Mouse (Mus musculus): ENCODE results near the gene Gpr153. TPM values are rescaled to one million over a fixed set of nuclear protein-coding genes. Genes with fewer than 3 reads are reported as not detected.

Gene Gpr153
- polyA plus RNA-seq, 1 experiment from 2014 or later: 0.81 TPM

GRCm38 (mm10) chr4:152277916-152278315 lies 3.9 kb downstream of the Gpr153 start:
- 58% methylated on average over 2 of the region's 2 CpGs for WGBS (ENCODE audit: insufficient replicate concordance)
- H3K4me3 ChIP-seq (replicated peaks): no peak overlapping the region

GRCm38 (mm10) chr4:152278986-152279385 lies 5.0 kb downstream of the Gpr153 start:
- WGBS (ENCODE audit: insufficient replicate concordance): 78% methylated on average over 23 of the region's 23 CpGs
- Histone ChIP-seq H3K9me3 (replicated peaks) (no peaks in the 10 kb centered on the region), H3K36me3 (no peaks in the 10 kb centered on the region), H3K4me1 (replicated peaks) (peaks cover 22% of the 10 kb centered on the region), H3K27ac (no peak overlapping the region), H3K9ac (no peak overlapping the region), H3K27me3 (peaks cover 75% of the 10 kb centered on the region), H3K4me2 (no peak overlapping the region), H3K4me3 (replicated peaks) (no peak overlapping the region)
- ATAC-seq (ENCODE audit: low read depth): no peak
- DNase-seq: no peak

More at GRCm38 (mm10) chr4:152277916-152278315, 3.9 kb downstream of the Gpr153 start:
- Histone ChIP-seq H3K4me2 (no peak overlapping the region), H3K4me1 (replicated peaks) (peaks cover 19% of the 10 kb centered on the region), H3K27ac (no peak overlapping the region), H3K9me3 (replicated peaks) (no peaks in the 10 kb centered on the region), H3K36me3 (no peaks in the 10 kb centered on the region), H3K9ac (no peak overlapping the region), H3K27me3 (peaks cover 75% of the 10 kb centered on the region)
- no peak for ATAC-seq (ENCODE audit: low read depth)
- DNase-seq: no peak

GRCm38 (mm10) chr4:152281601-152282000 lies 7.6 kb downstream of the Gpr153 start:
- H3K9ac ChIP-seq: no peak overlapping the region
- H3K4me1 ChIP-seq (replicated peaks): peaks cover 19% of the 10 kb centered on the region
- WGBS (ENCODE audit: insufficient replicate concordance): 40% methylated on average over 15 of the region's 15 CpGs
- H3K27ac ChIP-seq: no peak overlapping the region
- no peaks in the 10 kb centered on the region for H3K36me3 ChIP-seq
- no peak overlapping the region for H3K4me2 ChIP-seq
- ATAC-seq (ENCODE audit: low read depth) (no peak), DNase-seq (no peak)
- H3K9me3 ChIP-seq (replicated peaks): no peaks in the 10 kb centered on the region
- no peak overlapping the region for H3K4me3 ChIP-seq (replicated peaks)
- peaks cover 75% of the 10 kb centered on the region for H3K27me3 ChIP-seq

GRCm38 (mm10) chr4:152282721-152283120 lies 8.7 kb downstream of the Gpr153 start:
- no peak overlapping the region for H3K9ac ChIP-seq
- H3K27ac ChIP-seq: no peak overlapping the region
- DNase-seq (no peak), ATAC-seq (ENCODE audit: low read depth) (no peak)
- H3K27me3 ChIP-seq: peaks cover 82% of the 10 kb centered on the region
- H3K4me2 ChIP-seq: peak overlapping the region; percentile 41
- peaks cover 19% of the 10 kb centered on the region for H3K4me1 ChIP-seq (replicated peaks)
- peak overlapping the region; percentile 27 for H3K4me3 ChIP-seq (replicated peaks)
- 13% methylated on average over 34 of the region's 34 CpGs for WGBS (ENCODE audit: insufficient replicate concordance)
- H3K9me3 ChIP-seq (replicated peaks): no peaks in the 10 kb centered on the region
- H3K36me3 ChIP-seq: no peaks in the 10 kb centered on the region

- 3% methylated on average over 70 of the region's 70 CpGs for WGBS (ENCODE audit: insufficient replicate concordance)
Measured at GRCm38 (mm10) chr4:152283186-152283950, 9.3 kb downstream of the Gpr153 start.

GRCm38 (mm10) chr4:152285505-152285904 lies 11.5 kb downstream of the Gpr153 start:
- H3K27me3 ChIP-seq: peaks cover 91% of the 10 kb centered on the region
- WGBS (ENCODE audit: insufficient replicate concordance): under 1% methylated on average over 10 of the region's 10 CpGs
- no peak for DNase-seq

More at GRCm38 (mm10) chr4:152283186-152283950, 9.3 kb downstream of the Gpr153 start:
- peak overlapping the region; percentile 27 for H3K4me3 ChIP-seq (replicated peaks)
- DNase-seq (peak; percentile 65), ATAC-seq (ENCODE audit: low read depth) (peak; percentile 73)
- H3K27ac ChIP-seq: no peak overlapping the region
- peaks cover 19% of the 10 kb centered on the region for H3K4me1 ChIP-seq (replicated peaks)
- H3K4me2 ChIP-seq: peak overlapping the region; percentile 41
- no peak overlapping the region for H3K9ac ChIP-seq
- H3K36me3 ChIP-seq: no peaks in the 10 kb centered on the region
- no peaks in the 10 kb centered on the region for H3K9me3 ChIP-seq (replicated peaks)
- peaks cover 88% of the 10 kb centered on the region for H3K27me3 ChIP-seq

GRCm38 (mm10) chr4:152286183-152286582 lies 12.2 kb downstream of the Gpr153 start:
- peaks cover 19% of the 10 kb centered on the region for H3K4me1 ChIP-seq (replicated peaks)
- peak overlapping the region; percentile 48 for H3K4me2 ChIP-seq
- no peaks in the 10 kb centered on the region for H3K36me3 ChIP-seq
- H3K27ac ChIP-seq: no peak overlapping the region
- no peak overlapping the region for H3K9ac ChIP-seq
- ATAC-seq (ENCODE audit: low read depth) (0 out of 2 replicates have a peak, but pooled peaks have one; percentile 19), DNase-seq (no peak)
- no peaks in the 10 kb centered on the region for H3K9me3 ChIP-seq (replicated peaks)
- peak overlapping the region; percentile 13 for H3K4me3 ChIP-seq (replicated peaks)
- H3K27me3 ChIP-seq: peaks cover 91% of the 10 kb centered on the region
- 3% methylated on average over 32 of the region's 32 CpGs for WGBS (ENCODE audit: insufficient replicate concordance)

More at GRCm38 (mm10) chr4:152285505-152285904, 11.5 kb downstream of the Gpr153 start:
- Histone ChIP-seq H3K9me3 (replicated peaks) (no peaks in the 10 kb centered on the region), H3K4me2 (no peak overlapping the region), H3K27ac (no peak overlapping the region), H3K4me1 (replicated peaks) (peaks cover 19% of the 10 kb centered on the region), H3K36me3 (no peaks in the 10 kb centered on the region), H3K9ac (no peak overlapping the region), H3K4me3 (replicated peaks) (no peak overlapping the region)
- no peak for ATAC-seq (ENCODE audit: low read depth)

GRCm38 (mm10) chr4:152286887-152287286 lies 12.9 kb downstream of the Gpr153 start:
- peaks cover 19% of the 10 kb centered on the region for H3K4me1 ChIP-seq (replicated peaks)
- 10% methylated on average over 26 of the region's 26 CpGs for WGBS (ENCODE audit: insufficient replicate concordance)
- no peaks in the 10 kb centered on the region for H3K36me3 ChIP-seq
- DNase-seq (peak; percentile 44), ATAC-seq (ENCODE audit: low read depth) (no peak)
- no peak overlapping the region for H3K9ac ChIP-seq
- H3K4me2 ChIP-seq: no peak overlapping the region
- no peak overlapping the region for H3K4me3 ChIP-seq (replicated peaks)
- peaks cover 91% of the 10 kb centered on the region for H3K27me3 ChIP-seq
- no peaks in the 10 kb centered on the region for H3K9me3 ChIP-seq (replicated peaks)
- H3K27ac ChIP-seq: no peak overlapping the region

- no peak overlapping the region for H3K27ac ChIP-seq
- ATAC-seq (ENCODE audit: low read depth) (no peak), DNase-seq (no peak)
- no peaks in the 10 kb centered on the region for H3K36me3 ChIP-seq
- H3K9me3 ChIP-seq (replicated peaks): no peaks in the 10 kb centered on the region
- H3K4me1 ChIP-seq (replicated peaks): peaks cover 19% of the 10 kb centered on the region
- H3K9ac ChIP-seq: no peak overlapping the region
- H3K4me3 ChIP-seq (replicated peaks): no peak overlapping the region
- H3K4me2 ChIP-seq: no peak overlapping the region
- H3K27me3 ChIP-seq: peaks cover 91% of the 10 kb centered on the region
- WGBS (ENCODE audit: insufficient replicate concordance): 21% methylated on average over 19 of the region's 19 CpGs
Measured at GRCm38 (mm10) chr4:152287317-152288120, 13.5 kb downstream of the Gpr153 start.

GRCm38 (mm10) chr4:152288398-152288945 lies 14.4 kb downstream of the Gpr153 start:
- Histone ChIP-seq H3K27me3 (peaks cover 91% of the 10 kb centered on the region), H3K36me3 (no peaks in the 10 kb centered on the region), H3K4me3 (replicated peaks) (no peak overlapping the region), H3K4me1 (replicated peaks) (peaks cover 10% of the 10 kb centered on the region), H3K9me3 (replicated peaks) (no peaks in the 10 kb centered on the region), H3K9ac (no peak overlapping the region), H3K4me2 (no peak overlapping the region), H3K27ac (no peak overlapping the region)
- ATAC-seq (ENCODE audit: low read depth) (no peak), DNase-seq (no peak)
- WGBS (ENCODE audit: insufficient replicate concordance): 52% methylated on average over 18 of the region's 18 CpGs

GRCm38 (mm10) chr4:152290385-152290784 lies 16.4 kb downstream of the Gpr153 start:
- Histone ChIP-seq H3K4me1 (replicated peaks) (peaks cover 17% of the 10 kb centered on the region), H3K27ac (no peak overlapping the region), H3K9ac (no peak overlapping the region), H3K36me3 (no peaks in the 10 kb centered on the region), H3K4me3 (replicated peaks) (no peak overlapping the region), H3K27me3 (peaks cover 80% of the 10 kb centered on the region), H3K4me2 (no peak overlapping the region), H3K9me3 (replicated peaks) (no peaks in the 10 kb centered on the region)
- ATAC-seq (ENCODE audit: low read depth): no peak
- DNase-seq: no peak
- WGBS (ENCODE audit: insufficient replicate concordance): 2% methylated on average over 39 of the region's 39 CpGs

Measured in liver, embryonic 13.5 days (tissue).